Mouse (Mus musculus) cerebellum, adult 11-12 months (tissue): Measurements from ENCODE around the gene Zmynd10.

ENCODE experiments used
- DNase-seq: peaks from one replicate; pipeline ENCODE4 v3.0.0; 2022

Gene Zmynd10

DNA sequence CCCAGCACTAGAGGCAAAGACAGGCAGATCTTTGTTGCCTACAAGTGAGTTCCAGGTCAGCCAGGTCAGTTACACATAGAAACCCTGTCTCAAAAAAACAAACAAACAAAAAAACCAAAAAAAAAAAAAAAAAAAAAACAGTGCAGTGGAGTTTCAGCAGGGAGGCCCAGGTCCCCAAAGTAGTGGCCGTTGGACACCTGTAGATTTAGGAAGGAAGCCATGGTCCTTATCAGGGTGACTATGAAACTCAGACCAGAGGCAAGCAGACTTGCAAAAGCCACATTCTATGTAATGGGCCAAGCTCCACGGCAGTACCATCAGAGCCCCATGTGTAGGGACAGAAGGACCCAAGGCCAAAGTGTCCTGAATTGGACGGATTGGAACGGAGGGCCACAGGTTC lies 34.5 kb downstream of the Zmynd10 start:
- DNase-seq = no peak

DNA sequence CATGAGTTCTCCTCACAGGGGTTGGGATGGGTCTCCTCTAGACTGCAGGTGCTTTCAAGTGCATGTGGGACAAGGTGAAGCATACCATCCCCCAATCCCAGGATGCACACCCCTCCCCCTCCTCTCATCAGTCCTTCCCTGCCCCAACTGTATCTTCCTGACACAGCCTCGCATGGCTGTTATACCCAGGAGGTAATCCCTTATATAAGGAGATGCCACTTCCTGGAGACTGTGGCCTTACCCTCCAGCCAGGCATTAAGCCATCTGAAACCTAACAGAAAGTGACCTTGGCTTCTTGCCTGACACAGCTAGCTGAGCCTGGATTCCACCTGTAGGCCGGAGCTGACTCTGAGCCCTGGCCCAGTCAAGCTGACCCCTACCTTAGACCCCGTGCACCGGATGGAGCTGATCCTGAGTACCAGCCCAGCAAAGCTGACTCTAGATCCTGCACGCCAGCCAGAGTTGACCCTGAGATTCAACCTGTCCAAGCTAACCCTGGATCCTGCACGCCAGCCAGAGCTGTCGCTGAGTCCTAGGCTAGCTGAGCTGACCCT lies 35.5 kb downstream of the Zmynd10 start:
- DNase-seq = no peak

DNA sequence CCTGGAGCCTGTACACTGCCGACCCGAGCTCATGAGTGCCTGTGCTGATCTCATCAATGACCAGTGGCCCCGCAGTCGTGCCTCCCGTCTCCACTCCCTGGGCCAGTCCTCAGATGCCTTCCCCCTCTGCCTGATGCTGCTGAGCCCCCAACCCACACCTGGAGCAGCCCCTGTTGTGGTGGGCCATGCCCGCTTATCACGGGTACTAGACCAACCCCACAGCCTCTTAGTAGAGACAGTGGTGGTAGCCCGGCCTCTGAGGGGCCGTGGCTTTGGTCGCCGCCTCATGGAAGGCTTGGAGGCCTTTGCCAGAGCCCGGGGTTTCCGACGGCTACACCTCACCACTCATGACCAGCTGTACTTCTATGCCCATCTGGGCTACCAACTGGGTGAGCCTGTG lies 36.1 kb downstream of the Zmynd10 start:
- no peak for DNase-seq

DNA sequence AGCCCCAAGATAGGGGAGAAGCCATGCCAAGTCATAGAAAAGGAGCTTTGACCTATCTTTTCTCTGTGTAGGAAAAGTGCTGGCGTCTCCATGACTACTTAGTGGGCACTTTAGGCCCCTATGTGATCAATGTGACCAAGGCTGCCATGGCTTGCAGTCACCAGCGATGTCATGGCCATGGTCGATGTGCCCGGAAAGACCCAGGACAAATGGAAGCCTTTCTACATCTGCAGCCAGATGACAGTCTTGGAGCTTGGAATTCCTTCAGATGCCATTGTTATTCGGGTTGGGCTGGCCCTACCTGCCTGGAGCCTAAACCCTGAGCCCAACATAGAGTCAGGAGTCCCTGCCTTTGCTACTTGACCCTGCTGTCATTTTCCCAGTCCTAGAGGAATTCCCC lies 39.4 kb downstream of the Zmynd10 start:
- DNase-seq = peak; percentile 67

DNA sequence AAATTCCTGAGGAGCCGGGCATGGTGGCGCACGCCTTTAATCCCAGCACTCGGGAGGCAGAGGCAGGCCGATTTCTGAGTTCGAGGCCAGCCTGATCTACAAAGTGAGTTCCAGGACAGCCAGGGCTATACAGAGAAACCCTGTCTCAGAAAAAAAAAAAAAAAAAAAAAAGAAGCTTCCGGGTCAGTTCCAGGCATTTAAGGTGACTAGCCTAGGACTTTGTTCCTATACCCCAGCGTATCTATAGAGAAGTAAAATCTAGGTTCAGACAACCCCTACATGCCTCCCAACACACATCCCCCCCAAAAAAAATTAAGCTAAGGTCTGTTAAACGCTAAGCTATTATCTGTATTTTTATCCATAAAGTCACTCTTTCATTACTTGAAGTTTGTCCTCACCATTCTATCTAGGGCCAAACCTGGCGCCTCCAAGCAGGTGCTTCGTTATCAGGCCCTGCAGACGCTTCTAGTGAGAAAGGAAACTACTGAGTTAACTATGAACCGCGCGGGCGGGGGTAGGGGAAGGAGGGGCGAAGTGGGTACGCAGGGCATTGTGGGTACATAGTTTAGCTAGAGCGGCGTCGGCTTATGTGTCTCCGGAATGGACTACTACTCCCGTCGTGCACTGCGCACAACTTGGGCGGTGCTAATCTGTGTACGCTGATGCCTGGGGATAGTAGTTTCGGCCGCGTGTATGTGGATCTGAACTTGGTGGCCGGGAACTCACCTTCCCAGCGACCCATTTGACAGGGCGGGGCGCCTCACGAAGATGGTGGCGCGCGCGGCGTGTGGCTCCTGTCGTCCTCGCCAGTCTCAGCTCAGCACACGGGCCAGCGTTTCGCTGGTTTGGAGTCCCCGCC lies 40.1 kb downstream of the Zmynd10 start, which contains the start of gene Ifrd2:
TSS of gene Ifrd2 (plus strand) at position 669 of the 859 bp plus-strand sequence.
- peak; percentile 99 for DNase-seq

DNA sequence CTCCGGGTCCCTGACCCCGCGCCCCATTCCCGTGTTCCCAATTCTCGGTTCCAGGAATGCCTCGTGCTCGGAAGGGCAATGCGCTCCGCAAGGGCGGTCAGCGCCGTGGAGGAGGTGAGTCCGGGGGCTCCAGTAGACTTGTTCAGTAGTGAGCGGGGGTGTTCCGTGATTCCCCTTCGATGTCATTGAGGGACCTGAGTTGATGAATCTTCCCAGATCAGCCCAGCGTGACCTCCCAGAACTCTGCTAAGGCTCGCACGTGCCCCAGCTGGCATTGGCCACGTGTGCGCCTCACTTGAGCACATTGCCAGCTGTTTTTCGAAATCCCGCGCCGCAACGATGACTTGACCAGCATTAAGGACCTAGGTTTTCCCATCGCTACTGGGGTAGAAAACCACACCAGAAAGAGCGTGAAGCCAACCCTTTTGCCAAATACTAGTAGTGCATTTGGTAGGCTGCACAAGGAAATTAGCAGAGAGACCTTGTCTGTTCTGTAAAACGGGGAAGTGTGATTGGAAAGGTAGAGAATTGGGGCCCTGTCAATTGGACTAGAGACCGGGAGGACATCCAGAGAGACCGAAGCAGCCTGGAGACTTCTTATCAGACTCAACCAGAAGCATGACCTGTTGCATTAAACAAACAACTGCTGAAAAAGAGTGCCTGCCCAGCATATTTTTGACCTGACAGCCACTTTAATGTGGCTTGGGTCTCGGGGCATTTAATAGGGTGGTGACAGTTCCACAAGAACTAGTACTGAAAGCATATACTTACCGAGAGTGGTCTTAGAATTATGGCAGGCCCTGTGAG lies 40.9 kb downstream of the Zmynd10 start:
- no peak for DNase-seq

DNA sequence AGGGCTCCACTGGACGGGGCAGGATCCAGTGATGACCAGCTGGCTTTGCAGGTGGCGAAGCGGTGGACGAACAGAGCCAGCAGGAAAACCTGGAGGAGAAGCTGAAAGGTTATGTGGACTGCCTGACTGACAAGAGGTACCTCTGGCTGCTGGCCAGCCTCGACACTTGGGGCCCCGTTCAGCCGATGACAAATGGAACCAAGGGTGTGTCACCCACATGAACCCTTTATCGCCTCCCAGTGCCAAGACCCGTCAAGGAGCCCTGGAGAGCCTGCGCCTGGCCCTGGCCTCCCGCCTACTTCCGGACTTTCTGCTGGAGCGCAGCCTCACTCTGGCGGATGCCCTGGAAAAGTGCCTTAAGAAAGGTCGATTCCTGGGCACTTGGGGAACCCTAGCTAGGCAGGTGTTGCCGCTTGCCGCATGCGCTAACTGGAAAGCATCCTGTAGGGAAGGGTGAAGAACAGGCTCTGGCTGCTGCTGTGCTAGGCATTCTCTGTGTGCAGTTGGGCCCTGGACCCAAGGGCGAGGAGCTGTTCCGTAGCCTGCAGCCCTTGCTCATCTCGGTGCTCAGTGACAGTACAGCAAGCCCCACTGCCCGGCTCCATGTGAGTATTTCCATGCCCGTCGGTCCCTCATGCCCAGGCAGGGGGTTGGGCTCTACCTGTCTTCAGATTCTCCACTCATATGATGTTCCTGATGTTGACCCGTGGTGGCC lies 43.1 kb downstream of the Zmynd10 start:
- peak; percentile 76 for DNase-seq

DNA sequence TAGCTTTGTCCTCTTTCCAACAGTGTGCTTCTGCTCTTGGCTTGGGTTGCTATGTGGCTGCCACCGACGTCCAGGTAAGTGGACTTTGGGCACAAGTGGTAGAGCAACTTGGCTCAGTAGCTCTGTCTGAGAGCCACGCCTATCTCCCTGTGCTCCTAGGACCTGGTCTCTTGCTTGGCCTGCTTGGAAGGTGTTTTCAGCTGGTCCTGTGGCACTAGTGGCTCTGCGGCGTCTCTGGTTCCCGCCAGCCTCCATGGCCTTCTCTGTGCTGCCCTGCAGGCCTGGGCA lies 43.6 kb downstream of the Zmynd10 start:
- DNase-seq = no peak

DNA sequence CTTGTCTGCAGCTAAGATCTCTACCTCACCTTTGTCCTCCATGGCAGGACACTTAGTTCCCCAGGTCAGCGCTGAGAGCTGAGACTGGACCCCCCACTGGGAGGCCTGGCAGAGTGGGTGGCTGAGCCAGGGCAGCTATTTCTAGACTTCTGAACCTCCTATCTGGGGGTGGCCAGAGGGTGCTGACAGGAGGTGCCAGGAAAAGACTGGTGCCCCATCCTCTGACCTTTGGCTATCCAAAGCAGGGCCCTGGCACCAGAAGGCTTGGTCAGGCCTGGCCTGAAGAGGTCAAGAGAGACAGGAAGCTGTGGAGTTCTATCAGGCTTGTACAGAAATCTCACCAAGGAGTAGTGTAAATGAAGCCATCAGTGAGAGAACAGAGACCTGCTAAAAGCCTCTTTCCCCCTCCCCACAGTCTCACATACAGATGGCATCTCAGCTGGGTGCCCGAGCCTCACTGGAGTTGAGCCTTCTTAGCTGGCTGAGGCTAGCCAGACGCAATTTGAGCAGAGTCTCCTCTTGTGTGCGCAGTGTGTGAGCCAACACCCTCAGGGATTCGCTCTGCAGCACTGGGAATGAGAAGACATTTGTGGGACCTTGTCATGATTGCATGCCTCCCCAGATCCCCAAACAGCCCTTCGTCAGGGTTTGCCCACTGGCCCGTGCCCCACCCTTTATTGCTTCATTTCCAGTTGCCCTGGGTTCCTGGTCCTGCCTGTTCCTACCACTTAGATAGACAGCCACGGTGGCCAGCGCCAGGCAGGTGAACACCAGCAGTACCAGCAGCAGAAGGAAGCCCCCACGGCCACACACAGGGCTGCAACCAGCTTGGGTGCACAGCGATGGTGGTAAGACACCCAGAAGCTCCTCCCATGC lies 46.2 kb downstream of the Zmynd10 start:
- DNase-seq = peak; percentile 90

DNA sequence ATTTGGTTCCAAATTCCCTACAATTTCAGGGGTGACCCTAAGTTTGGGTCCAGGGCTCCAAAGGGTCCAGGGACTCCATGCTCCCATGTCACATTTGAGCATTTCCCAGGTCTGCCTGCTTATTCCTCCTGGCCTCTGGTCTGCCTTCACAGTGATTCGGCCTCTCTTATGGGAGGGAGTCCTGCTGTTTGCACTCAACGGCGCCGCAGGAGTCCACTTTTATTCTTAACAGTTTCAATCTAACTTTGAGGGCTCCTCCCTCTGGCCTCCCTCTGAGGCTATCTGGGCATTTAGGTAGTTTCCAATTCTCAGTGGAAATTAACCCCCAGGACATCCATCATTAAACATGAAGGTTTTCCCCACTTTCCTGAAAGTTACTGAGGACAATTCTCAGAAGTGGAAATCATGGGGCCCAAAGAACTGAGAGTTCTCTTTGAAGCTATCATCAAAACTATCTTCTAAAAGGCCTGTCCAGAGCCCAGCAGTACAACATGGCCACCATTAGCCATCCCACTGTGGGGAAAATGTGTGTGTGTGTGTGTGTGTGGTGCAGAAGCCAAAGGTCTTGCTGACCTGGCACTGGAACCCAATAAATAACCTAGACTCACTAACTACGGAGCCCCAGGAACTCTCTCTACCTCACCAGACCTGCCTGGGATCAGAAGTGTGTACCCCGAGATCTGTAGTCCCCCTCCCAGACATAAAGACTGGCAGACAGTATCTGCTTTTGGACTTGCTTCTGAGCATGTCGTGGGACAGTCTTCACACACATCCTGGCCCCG lies 47.4 kb downstream of the Zmynd10 start:
- no peak for DNase-seq

DNA sequence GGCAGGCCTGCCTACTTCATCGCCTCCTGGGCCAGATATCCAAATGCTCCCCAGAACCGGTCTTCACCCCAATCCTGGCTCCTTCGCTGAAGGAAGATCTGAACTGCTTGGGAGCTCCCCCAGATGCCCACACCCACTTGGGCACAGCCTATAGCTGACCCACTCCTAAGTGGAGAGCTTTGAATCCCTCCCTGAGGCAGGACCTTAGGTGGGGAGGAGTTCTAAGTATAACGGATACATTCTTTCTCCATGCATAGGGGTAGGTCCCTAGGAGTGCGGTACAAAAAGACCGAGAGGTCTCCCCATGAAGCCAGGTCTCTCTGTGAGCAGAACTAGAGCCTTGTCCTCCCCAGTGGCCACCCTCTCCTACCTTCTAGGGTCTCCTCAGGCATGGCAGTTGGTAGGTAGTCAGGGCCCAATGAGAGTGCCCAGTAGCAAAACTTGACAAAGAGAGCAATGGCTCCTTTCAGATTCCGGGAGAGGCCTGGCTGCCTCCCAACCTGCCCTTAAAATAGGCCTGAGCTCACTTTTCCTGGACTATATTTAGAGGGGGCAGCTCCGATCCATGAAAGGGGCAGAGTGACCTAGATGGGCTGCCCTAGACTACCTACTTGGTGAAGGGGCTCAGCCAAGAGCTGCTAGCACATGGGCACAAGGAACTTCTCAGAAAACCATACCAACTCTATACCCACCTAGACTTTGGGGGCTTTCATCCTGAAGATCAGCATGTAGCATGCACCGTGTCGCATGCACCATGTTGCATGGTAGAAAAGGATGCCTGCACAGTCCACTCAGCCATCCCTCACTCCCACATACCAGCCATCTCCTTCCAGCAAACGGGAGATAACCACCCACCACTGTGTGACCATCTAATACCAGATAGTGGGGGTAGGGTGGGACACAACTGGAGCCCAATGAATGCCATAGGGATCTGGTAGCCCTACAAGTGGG lies 49.8 kb downstream of the Zmynd10 start:
- no peak for DNase-seq

DNA sequence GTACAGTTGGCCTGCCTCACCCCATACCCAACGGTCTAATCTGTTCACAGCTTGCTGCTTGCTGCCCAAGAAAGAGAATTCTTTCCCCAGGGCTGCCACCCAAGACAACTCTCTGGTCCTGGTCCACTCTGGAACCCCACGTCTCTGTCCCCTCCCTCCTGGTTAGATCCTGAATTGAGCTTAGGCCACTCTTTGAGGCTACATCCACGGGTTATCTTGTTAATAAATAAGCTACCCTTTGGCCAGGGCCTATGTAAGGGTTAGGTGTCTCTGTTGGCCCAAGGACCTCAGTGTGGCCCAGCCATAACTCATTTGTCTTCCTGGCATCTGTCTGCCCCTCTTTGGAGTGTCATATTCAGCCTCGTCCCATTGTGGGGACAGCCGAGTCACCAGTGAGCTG lies 51.3 kb downstream of the Zmynd10 start:
- no peak for DNase-seq

DNA sequence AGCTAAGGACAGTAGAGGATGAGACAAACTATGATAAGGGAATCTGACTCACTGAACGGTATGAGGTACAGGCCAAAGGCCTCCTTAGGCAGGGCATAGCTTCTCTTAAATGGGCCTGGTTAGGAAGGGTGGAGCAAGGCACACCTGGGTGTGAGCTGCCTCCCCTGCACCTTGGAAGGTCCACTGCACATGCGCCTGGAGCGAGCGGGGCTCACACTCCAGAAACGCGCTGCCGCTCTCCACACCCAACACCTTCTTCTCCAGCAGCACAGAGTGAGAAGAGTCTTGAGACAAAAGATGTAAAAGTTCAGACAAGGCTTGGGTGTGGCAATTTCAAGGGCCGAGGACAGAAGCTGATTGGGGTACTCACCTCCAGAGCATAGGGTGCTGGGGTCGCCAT lies 52.3 kb downstream of the Zmynd10 start:
- no peak for DNase-seq

DNA sequence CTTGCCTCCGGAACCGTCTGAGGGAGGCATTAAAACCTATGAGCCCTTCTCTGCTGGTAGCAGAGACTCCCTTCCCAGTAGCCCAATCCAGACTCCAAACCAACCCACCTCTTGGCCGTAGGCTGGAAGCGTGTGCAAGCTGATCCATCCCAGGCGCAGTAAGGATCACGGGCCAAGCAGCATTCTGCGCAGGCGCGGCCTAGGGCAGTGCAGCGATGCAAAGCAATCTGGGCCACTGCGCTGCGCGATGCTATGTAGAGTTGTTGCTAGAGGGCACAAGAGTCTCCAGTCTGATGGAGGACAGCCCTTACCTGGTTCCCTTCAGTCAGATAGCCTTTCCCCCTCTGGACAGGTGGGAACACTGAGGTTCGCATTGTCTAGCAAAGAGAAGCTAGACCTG lies 52.7 kb downstream of the Zmynd10 start:
- DNase-seq = peak; percentile 74

DNA sequence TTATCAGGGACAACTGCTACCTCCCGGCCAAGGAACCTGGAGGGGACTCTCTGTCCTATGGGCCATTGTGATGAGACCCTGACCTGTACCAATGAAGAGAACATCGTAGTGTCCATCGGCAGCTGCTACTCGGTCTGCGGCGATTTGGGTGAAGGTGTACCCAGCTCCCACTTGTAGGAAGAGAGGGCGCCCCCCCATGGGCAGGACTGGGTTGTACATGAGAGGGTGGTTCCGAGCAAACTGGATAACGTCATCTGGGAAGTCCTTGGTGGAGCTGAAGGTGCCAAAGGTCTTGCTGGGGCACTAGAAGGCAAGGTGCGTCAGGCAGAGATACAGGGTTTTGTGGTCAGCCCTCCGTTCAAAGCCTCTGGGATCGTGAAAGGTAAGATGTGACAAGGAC lies 53.6 kb downstream of the Zmynd10 start:
- DNase-seq = peak; percentile 64
